26 mouse cellular contexts compared by ENCODE assay signal in the genomic region with DNA sequence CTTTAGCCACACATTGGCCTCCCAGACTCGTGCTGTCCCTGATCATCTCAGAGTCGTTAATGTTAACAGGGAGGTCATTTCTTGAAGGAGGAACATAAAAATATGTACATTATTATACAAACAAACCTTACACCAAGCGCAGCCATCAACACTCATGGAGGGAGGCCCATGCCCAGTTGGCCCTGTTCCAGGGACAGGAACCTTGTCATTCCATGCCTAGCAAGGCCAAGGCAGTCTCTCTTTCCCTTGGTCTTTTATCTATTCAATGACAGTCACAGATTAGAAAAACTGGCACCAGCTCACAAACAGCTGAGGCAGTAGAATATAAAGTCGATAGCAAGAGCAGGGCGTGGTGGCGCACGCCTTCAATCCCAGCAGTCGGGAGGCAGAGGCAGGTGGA. TPM values are rescaled to one million over a fixed set of nuclear protein-coding genes. Genes with fewer than 3 reads are reported as not detected.
A peak's percentile ranks its signal among the peaks of the same experiment; 100 is the strongest.
DNase-seq lines count a peak whose midpoint lies in the region; ATAC-seq and TF ChIP-seq lines count a peak whose summit lies in the region.
"Had no signal": no experiment of that assay in that cellular context is flagged by ENCODE, and none has a peak within 500 bp of the region (broad histone marks: within the 10 kb centered on the region; RNA-seq: fewer than 3 reads in every experiment).

No protein-coding gene starts in this region.

- H3K9ac ChIP-seq in lung, embryonic 15.5 days, result no peak overlapping the region
- H3K9ac ChIP-seq in lung, postnatal 0 days (replicated peaks; ENCODE audit: low read depth), result no peak overlapping the region
- H3K9ac ChIP-seq in MEL (ENCODE audit: control insufficient read depth, low read depth, low read length, poor library complexity, severe bottlenecking), result no peak overlapping the region
- H3K9ac ChIP-seq: embryonic facial prominence, embryonic 15.5 days; forebrain, embryonic 12.5 days; forebrain, postnatal 0 days; hindbrain, embryonic 13.5 days; limb, embryonic 15.5 days; liver, embryonic 13.5 days had no signal

- H3K27ac ChIP-seq in lung, embryonic 15.5 days, result peak overlapping the region; percentile 92; the same call in 1 of the 2 replicates
- no peak overlapping the region for H3K27ac ChIP-seq in lung, postnatal 0 days (ENCODE audit: low read length)
- no peak overlapping the region for H3K27ac ChIP-seq in MEL (ENCODE audit: control insufficient read depth, low read depth, low read length)
- H3K27ac ChIP-seq: embryonic facial prominence, embryonic 10.5 days; embryonic facial prominence, embryonic 15.5 days; forebrain, embryonic 12.5 days; heart, embryonic 10.5 days; hindbrain, embryonic 13.5 days; limb, embryonic 10.5 days; limb, embryonic 15.5 days; liver, embryonic 13.5 days had no signal

- TF ChIP-seq EP300 in lung, postnatal 0 days (IDR thresholded peaks at IDR 0.05), result no peak
- no peak for TF ChIP-seq EP300 in MEL (IDR thresholded peaks at IDR 0.05; ENCODE audit: low read depth in 1 of 2, low read length in 2 of 2)

- no peak for TF ChIP-seq POLR2A in MEL (IDR thresholded peaks at IDR 0.05; ENCODE audit: control insufficient read depth in 1 of 2, insufficient read depth in 1 of 2, low read depth in 1 of 2, low read length in 2 of 2, poor library complexity in 1 of 2)

- H3K4me3 ChIP-seq in lung, embryonic 15.5 days, result no peak overlapping the region
- H3K4me3 ChIP-seq in lung, postnatal 0 days (ENCODE audit: low read depth, low read length), result no peak overlapping the region
- no peak overlapping the region for H3K4me3 ChIP-seq in MEL (ENCODE audit: control insufficient read depth in 1 of 2, insufficient read depth in 1 of 2, low read depth in 2 of 2, low read length in 2 of 2)
- H3K4me3 ChIP-seq: embryonic facial prominence, embryonic 10.5 days; embryonic facial prominence, embryonic 15.5 days; forebrain, embryonic 12.5 days; heart, embryonic 10.5 days; hindbrain, embryonic 13.5 days; limb, embryonic 10.5 days; limb, embryonic 15.5 days; liver, embryonic 13.5 days had no signal

- H3K9me3 ChIP-seq in lung, embryonic 15.5 days, result no peaks in the 10 kb centered on the region
- no peaks in the 10 kb centered on the region for H3K9me3 ChIP-seq in lung, postnatal 0 days (ENCODE audit: low read length)
- H3K9me3 ChIP-seq in MEL (replicated peaks; ENCODE audit: insufficient read depth, low read length), result no peaks in the 10 kb centered on the region
- H3K9me3 ChIP-seq: embryonic facial prominence, embryonic 10.5 days; embryonic facial prominence, embryonic 15.5 days; forebrain, embryonic 12.5 days; heart, embryonic 10.5 days; hindbrain, embryonic 13.5 days; limb, embryonic 10.5 days; limb, embryonic 15.5 days; liver, embryonic 13.5 days had no signal

- no peak overlapping the region for H3K4me2 ChIP-seq in lung, embryonic 15.5 days
- no peak overlapping the region for H3K4me2 ChIP-seq in lung, postnatal 0 days (replicated peaks; ENCODE audit: low read depth, low read length)
- H3K4me2 ChIP-seq: embryonic facial prominence, embryonic 15.5 days; forebrain, embryonic 12.5 days; hindbrain, embryonic 13.5 days; limb, embryonic 15.5 days; liver, embryonic 13.5 days had no signal

- H3K79me2 ChIP-seq in MEL (ENCODE audit: control insufficient read depth, insufficient read depth, low read length, poor library complexity), result no peaks in the 10 kb centered on the region

- ATAC-seq in lung, embryonic 15.5 days (ENCODE audit: borderline replicate concordance, extremely low read depth, low FRiP score, low TSS enrichment), result no peak
- ATAC-seq in lung, postnatal 0 days, result no peak
- ATAC-seq: forebrain, postnatal 0 days; intestine, embryonic 16.5 days had no signal

- no peak for TF ChIP-seq CTCF in lung, postnatal 0 days (IDR thresholded peaks at IDR 0.05)
- TF ChIP-seq CTCF in MEL (IDR thresholded peaks at IDR 0.05 in 2 of 3, conservative IDR thresholded peaks at IDR 0.05 in 1 of 3; ENCODE audit: control insufficient read depth in 1 of 3, insufficient read depth in 1 of 3, low read depth in 2 of 3, low read length in 3 of 3, poor library complexity in 1 of 3, severe bottlenecking in 1 of 3), result no peak

- H3K36me3 ChIP-seq in lung, embryonic 15.5 days, result no peaks in the 10 kb centered on the region
- H3K36me3 ChIP-seq in lung, postnatal 0 days (ENCODE audit: insufficient read depth, low read length), result no peaks in the 10 kb centered on the region
- no peaks in the 10 kb centered on the region for H3K36me3 ChIP-seq in MEL (ENCODE audit: control insufficient read depth in 1 of 2, insufficient read depth in 2 of 2, low read length in 2 of 2)
- H3K36me3 ChIP-seq: embryonic facial prominence, embryonic 10.5 days; embryonic facial prominence, embryonic 15.5 days; forebrain, embryonic 12.5 days; heart, embryonic 10.5 days; hindbrain, embryonic 13.5 days; limb, embryonic 10.5 days; limb, embryonic 15.5 days; liver, embryonic 13.5 days had no signal

- H3K27me3 ChIP-seq in lung, embryonic 15.5 days, result no peaks in the 10 kb centered on the region
- H3K27me3 ChIP-seq in lung, postnatal 0 days (replicated peaks; ENCODE audit: insufficient read depth, low read length), result no peaks in the 10 kb centered on the region
- H3K27me3 ChIP-seq in MEL (ENCODE audit: control insufficient read depth in 1 of 2, insufficient read depth in 2 of 2, low read length in 2 of 2), result no peaks in the 10 kb centered on the region
- H3K27me3 ChIP-seq: embryonic facial prominence, embryonic 15.5 days; forebrain, embryonic 12.5 days; hindbrain, embryonic 13.5 days; limb, embryonic 15.5 days; liver, embryonic 13.5 days had no signal

- TF ChIP-seq RAD21 in MEL (IDR thresholded peaks at IDR 0.05; ENCODE audit: low read depth, low read length), result no peak

- WGBS in lung, embryonic 15.5 days, result 75% methylated on average over 8 of the region's 8 CpGs
- 73% methylated on average over 8 of the region's 8 CpGs for WGBS in lung, postnatal 0 days

- no peak for DNase-seq in lung, postnatal 0 days (ENCODE audit: low spot score)
- no peak for DNase-seq in MEL (ENCODE audit: low read depth, low spot score)
- DNase-seq in adrenal gland, adult 8-10 months, result peak; percentile 79
- DNase-seq in adrenal gland, postnatal 4 days (ENCODE audit: low spot score in 2 of 2), result peak; percentile 19 to 60
- DNase-seq in spleen, postnatal 14 days (ENCODE audit: low spot score in 2 of 2), result no peak
- DNase-seq in spleen, postnatal 4 days (ENCODE audit: low spot score in 2 of 2), result no peak
- DNase-seq: cerebellum, adult 2 months; forebrain, postnatal 0 days; gastrocnemius, postnatal 10 days; heart, postnatal 4 days; kidney, adult 9 months; kidney, postnatal 25 days; liver, embryonic 13.5 days; lung, adult 18-20 months; lung, postnatal 14 days; midbrain, embryonic 14.5 days; right cerebral cortex, postnatal 4 days had no signal

- peaks cover 14% of the 10 kb centered on the region; the same call in 1 of the 2 replicates for H3K4me1 ChIP-seq in lung, embryonic 15.5 days
- no peaks in the 10 kb centered on the region for H3K4me1 ChIP-seq in lung, postnatal 0 days (ENCODE audit: insufficient read depth, low read depth, low read length)
- H3K4me1 ChIP-seq in MEL (ENCODE audit: control insufficient read depth in 1 of 2, insufficient read depth in 2 of 2, low read length in 2 of 2), result peaks cover 0 to 6% of the 10 kb centered on the region in 2 experiments; a peak in 2 of 4 replicates
- H3K4me1 ChIP-seq: embryonic facial prominence, embryonic 15.5 days; forebrain, embryonic 12.5 days; liver, embryonic 13.5 days had no signal

TF ChIP-seq in MEL, 35 proteins besides CTCF, POLR2A, EP300 and RAD21:
- TF ChIP-seq ETS1 (IDR thresholded peaks at IDR 0.05; ENCODE audit: low read depth, low read length) (peak; percentile 36; the same call in 1 of the 2 replicates), TAL1 (IDR thresholded peaks at IDR 0.05; ENCODE audit: low read length) (no peak), POLR2AphosphoS5 (IDR thresholded peaks at IDR 0.05; ENCODE audit: borderline replicate concordance, low read depth, low read length) (no peak)

RNA-seq across cellular contexts. Expression of a gene that starts 24.4 kb away (rescaled TPM):
- 106 TPM in 2 replicates for polyA plus RNA-seq in lung, embryonic 15.5 days (2015; fragmentation: Nextera tagmentation; extraction: Ambion mirVana)
- polyA plus RNA-seq in lung, postnatal 0 days (2015; fragmentation: Nextera tagmentation; extraction: Ambion mirVana), result 46.9 and 51.1 TPM in 2 replicates
- 131 and 137 TPM in 2 replicates for total RNA-seq in MEL (2012; rRNA removed)
- 100 to 1,000 TPM in 1 of 2 experiments, 10 to 100 TPM in 1; 91.1 to 115 TPM for polyA plus RNA-seq in MEL (2012; ENCODE audit: insufficient read depth in 1 of 2, insufficient read length in 2 of 2, low read depth in 1 of 2, low replicate concordance in 2 of 2, missing spikeins in 1 of 2)
- total RNA-seq in adrenal gland, adult 8-10 months (2022), result 10 to 100 TPM; 62.4 to 72.6 (median 66.0) TPM
- 10 to 100 TPM; 58.9 to 63.3 TPM for total RNA-seq in adrenal gland, postnatal 4 days (2021)

RNA-seq across cellular contexts. Expression of a gene that starts 42.6 kb away (rescaled TPM):
- polyA plus RNA-seq in lung, embryonic 15.5 days (2015; fragmentation: Nextera tagmentation; extraction: Ambion mirVana), result 17.4 and 21.7 TPM in 2 replicates
- polyA plus RNA-seq in lung, postnatal 0 days (2015; fragmentation: Nextera tagmentation; extraction: Ambion mirVana), result 10.3 and 10.5 TPM in 2 replicates
- 4.0 and 4.1 TPM in 2 replicates for total RNA-seq in MEL (2012; rRNA removed)
- polyA plus RNA-seq in MEL (2012; ENCODE audit: insufficient read depth in 1 of 2, insufficient read length in 2 of 2, low read depth in 1 of 2, low replicate concordance in 2 of 2, missing spikeins in 1 of 2), result 10 to 100 TPM in 1 of 2 experiments, not detected in 1; 20.5 TPM
- 10 to 100 TPM; 34.1 to 55.2 (median 45.5) TPM for total RNA-seq in adrenal gland, adult 8-10 months (2022)
- total RNA-seq in adrenal gland, postnatal 4 days (2021), result 10 to 100 TPM; 55.7 to 59.5 TPM

RNA-seq across cellular contexts. Expression of a gene that starts 48.0 kb away (rescaled TPM):
- polyA plus RNA-seq in lung, embryonic 15.5 days (2015; fragmentation: Nextera tagmentation; extraction: Ambion mirVana), result 54.9 and 67.1 TPM in 2 replicates
- 57.4 and 71.6 TPM in 2 replicates for polyA plus RNA-seq in lung, postnatal 0 days (2015; fragmentation: Nextera tagmentation; extraction: Ambion mirVana)
- 16.4 and 17.6 TPM in 2 replicates for total RNA-seq in MEL (2012; rRNA removed)
- 10 to 100 TPM in 1 of 2 experiments, not detected in 1; 31.7 TPM for polyA plus RNA-seq in MEL (2012; ENCODE audit: insufficient read depth in 1 of 2, insufficient read length in 2 of 2, low read depth in 1 of 2, low replicate concordance in 2 of 2, missing spikeins in 1 of 2)
- total RNA-seq in adrenal gland, adult 8-10 months (2022), result 100 to 1,000 TPM in 2 of 4 experiments, 10 to 100 TPM in 2; 74.2 to 148 (median 106) TPM
- total RNA-seq in adrenal gland, postnatal 4 days (2021), result 10 to 100 TPM; 73.7 to 75.5 TPM

Comparison
In these comparisons a context has a peak if more than half of its experiments do, and no peak if none do; other contexts are left out.
1. DNase-seq: peak in adrenal gland, adult 8-10 months (single experiment) and adrenal gland, postnatal 4 days (2 of 2); none in lung, postnatal 0 days (single experiment), MEL (single experiment), spleen, postnatal 14 days (0 of 2) and spleen, postnatal 4 days (0 of 2).